Mouse (Mus musculus) heart, adult 2 months (tissue): ENCODE data around the gene Lcn2.

ENCODE experiments used
- CTCF ChIP-seq: fragments of 200-600 bp; IDR thresholded peaks from 2 replicates; pipeline ENCODE4 v1.8.1; 2022; ENCODE audit warnings: antibody characterized with exemption, mild to moderate bottlenecking, moderate library complexity
- EP300 ChIP-seq: fragments of 200-500 bp; IDR thresholded peaks from 2 replicates; pipeline ENCODE4 v1.6.1; 2011; ENCODE audit warnings: low read depth, low read length, control low read depth; ENCODE audit not compliant: insufficient read depth
- POLR2A ChIP-seq: fragments of 200-500 bp; IDR thresholded peaks from 2 replicates; pipeline ENCODE4 v1.6.1; 2011; ENCODE audit warnings: mild to moderate bottlenecking, low read depth, low read length, control low read depth; ENCODE audit not compliant: insufficient read depth

- no peak for TF ChIP-seq EP300
- TF ChIP-seq POLR2A: no peak
- no peak for TF ChIP-seq CTCF
Observed at GRCm38 (mm10) chr2:32351471-32351961, 36.5 kb downstream of the Lcn2 start.
